Mouse (Mus musculus) limb, embryonic 14.5 days (tissue): Measurements from ENCODE around the gene Dkc1. TPM values are rescaled to one million over a fixed set of nuclear protein-coding genes. Genes with fewer than 3 reads are reported as not detected.

Experiments
- ATAC-seq: fragments of 200-750 bp; cut with Nextera tagmentation; 2 replicates; pipeline ENCODE4 v1.8.0; 2017; ENCODE audit warnings: low read depth, moderate number of reproducible peaks, moderate TSS enrichment; ENCODE audit not compliant: low FRiP score
- DNase-seq: peaks from one replicate; pipeline ENCODE4 v3.0.0-alpha.2; 2015; ENCODE audit warnings: low spot score
- H3K27ac ChIP-seq: fragments of 300-500 bp; sonication (generic); replicated peaks from 2 replicates; pipeline ENCODE4 v1.5.1; 2014; ENCODE audit warnings: low read depth, mild to moderate bottlenecking, low read length, moderate library complexity, mixed read lengths
- H3K27me3 ChIP-seq: fragments of 300-500 bp; sonication (generic); 2 replicates; pipeline ENCODE4 v1.6.1; 2014; ENCODE audit warnings: low read length, mixed read lengths; ENCODE audit not compliant: control insufficient read depth, insufficient read depth
- H3K36me3 ChIP-seq: fragments of 300-500 bp; sonication (generic); 2 replicates; pipeline ENCODE4 v1.6.1; 2014; ENCODE audit warnings: mild to moderate bottlenecking, low read length, moderate library complexity, mixed read lengths; ENCODE audit not compliant: control insufficient read depth, insufficient read depth
- H3K4me1 ChIP-seq: fragments of 300-500 bp; sonication (generic); 2 replicates; pipeline ENCODE4 v1.6.1; 2014; ENCODE audit warnings: antibody characterized with exemption, low read length, mixed read lengths; ENCODE audit not compliant: control insufficient read depth, insufficient read depth
- H3K4me2 ChIP-seq: fragments of 300-500 bp; sonication (generic); replicated peaks from 2 replicates; pipeline ENCODE4 v1.6.1; 2014; ENCODE audit warnings: low read depth, mild to moderate bottlenecking, low read length, moderate library complexity; ENCODE audit not compliant: severe bottlenecking
- H3K4me3 ChIP-seq: fragments of 300-500 bp; sonication (generic); replicated peaks from 2 replicates; pipeline ENCODE4 v1.5.1; 2014; ENCODE audit warnings: low read length
- H3K9ac ChIP-seq: fragments of 300-500 bp; sonication (generic); 2 replicates; pipeline ENCODE4 v1.6.1; 2014; ENCODE audit warnings: mild to moderate bottlenecking, low read depth, low read length, moderate library complexity; ENCODE audit not compliant: severe bottlenecking
- H3K9me3 ChIP-seq: fragments of 300-500 bp; sonication (generic); 2 replicates; pipeline ENCODE4 v1.6.1; 2016; ENCODE audit warnings: low read length; ENCODE audit not compliant: control insufficient read depth
- POLR2A ChIP-seq: fragments of 200-500 bp; IDR thresholded peaks from 2 replicates; pipeline ENCODE4 v1.8.0; 2012; ENCODE audit warnings: inconsistent platforms, mild to moderate bottlenecking, moderate library complexity, borderline replicate concordance; ENCODE audit not compliant: insufficient read depth, insufficient read length; ENCODE audit errors: extremely low read depth
- WGBS: fragments of 180-500 bp; shearing (Covaris S2); extraction: QIAGEN DNeasy Blood & Tissue Kit; methylation state at CpG from one replicate; pipeline ENCODE4 v1.1.7; 2014; 5-methylcytosine and 5-hydroxymethylcytosine counted together
- polyA plus RNA-seq, 2 experiments: library from polyadenylated mRNA; depleted of rRNA in 1 of 2; stranded (reverse) in 1 of 2; unstranded in 1 of 2; fragments of >200 nt; fragmentation: Nextera tagmentation in 1 of 2; extraction: Ambion mirVana in 1 of 2; gene quantifications; 2 replicates each; pipeline versions ENCODE4 v1.2.1 to v1.2.3; 2012 to 2014

Dkc1 gene
- polyA plus RNA-seq (2012; rRNA removed) = 40.3 and 77.7 TPM in 2 replicates
- 116 and 118 TPM in 2 replicates for polyA plus RNA-seq (2014; fragmentation: Nextera tagmentation; extraction: Ambion mirVana)

GRCm38 (mm10) chrX:75095369-75096162 lies at the start of gene Dkc1:
Gene Dkc1 (plus strand): TSS chrX:75095854.
- peak within 1 kb of the TSS; percentile 63 for H3K9ac ChIP-seq
- H3K27ac ChIP-seq = peak within 1 kb of the TSS; percentile 75
- no peaks in the 10 kb centered on the region for H3K27me3 ChIP-seq
- peak; percentile 97 for ATAC-seq
- H3K4me3 ChIP-seq = peak within 1 kb of the TSS; percentile 53
- H3K4me2 ChIP-seq = peak within 1 kb of the TSS; percentile 53
- H3K9me3 ChIP-seq = no peaks in the 10 kb centered on the region
- DNase-seq = peak; percentile 95
- TF ChIP-seq POLR2A = peak; percentile 68; the same call in 1 of the 2 replicates
- H3K36me3 ChIP-seq = peaks cover 15% of the 10 kb centered on the region
- WGBS = 23% methylated on average over 29 of the region's 29 CpGs
- H3K4me1 ChIP-seq = no peaks in the 10 kb centered on the region

- no peak overlapping the region for H3K27ac ChIP-seq
- H3K4me1 ChIP-seq = peaks cover 3% of the 10 kb centered on the region; the same call in 1 of the 2 replicates
- H3K36me3 ChIP-seq = no peaks in the 10 kb centered on the region
- H3K4me3 ChIP-seq = no peak overlapping the region
- no peak overlapping the region for H3K9ac ChIP-seq
- no peaks in the 10 kb centered on the region for H3K27me3 ChIP-seq
- WGBS = 74% methylated on average over 1 of the region's 1 CpGs
- ATAC-seq = no peak
- no peak for TF ChIP-seq POLR2A
- no peak for DNase-seq
- no peak overlapping the region for H3K4me2 ChIP-seq
- no peaks in the 10 kb centered on the region for H3K9me3 ChIP-seq
Measured at GRCm38 (mm10) chrX:75045931-75046330, 49.7 kb upstream of the Dkc1 start.

GRCm38 (mm10) chrX:75046921-75047635 lies 48.6 kb upstream of the Dkc1 start:
- Histone ChIP-seq H3K9me3 (no peaks in the 10 kb centered on the region), H3K4me2 (no peak overlapping the region), H3K27ac (no peak overlapping the region), H3K36me3 (no peaks in the 10 kb centered on the region), H3K4me3 (no peak overlapping the region), H3K9ac (no peak overlapping the region), H3K27me3 (no peaks in the 10 kb centered on the region), H3K4me1 (peaks cover 3% of the 10 kb centered on the region; the same call in 1 of the 2 replicates)
- DNase-seq (peak; percentile 33), ATAC-seq (no peak)
- WGBS = 41% methylated on average over 3 of the region's 3 CpGs
- TF ChIP-seq POLR2A = no peak

DNA sequence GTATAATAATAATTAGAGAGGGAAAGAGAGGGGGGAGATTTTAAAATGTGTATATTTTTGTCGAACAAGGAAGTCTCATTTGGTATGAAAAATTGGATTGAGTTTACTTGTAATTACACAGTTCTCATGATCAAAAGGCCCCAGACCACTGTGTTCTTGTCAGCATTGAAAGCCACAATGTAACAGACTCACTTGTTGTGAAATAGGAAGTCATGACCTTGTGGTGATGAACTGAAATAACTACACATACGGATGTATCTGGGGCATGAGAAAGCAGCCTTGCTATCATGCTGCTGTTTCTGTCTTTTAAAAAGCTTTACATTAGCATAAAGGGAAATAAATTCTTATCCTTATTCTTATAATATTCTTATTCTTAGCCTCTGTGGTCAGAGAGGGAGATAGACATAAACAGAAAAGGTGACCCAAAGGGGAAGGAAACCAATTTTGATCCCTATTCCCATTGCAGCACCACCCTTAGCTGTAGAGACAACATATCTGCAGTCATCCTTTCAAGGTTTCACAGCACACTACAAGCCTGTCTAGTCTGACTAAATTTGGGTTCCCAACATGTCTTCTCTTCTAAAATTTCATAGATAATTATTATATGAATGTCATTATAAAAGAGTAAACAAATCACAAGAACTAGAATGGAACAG lies 39.4 kb upstream of the Dkc1 start:
- Histone ChIP-seq H3K4me2 (no peak overlapping the region), H3K4me3 (no peak overlapping the region), H3K36me3 (no peaks in the 10 kb centered on the region), H3K27me3 (no peaks in the 10 kb centered on the region), H3K9ac (no peak overlapping the region), H3K27ac (no peak overlapping the region), H3K9me3 (no peaks in the 10 kb centered on the region), H3K4me1 (no peaks in the 10 kb centered on the region)
- 84% methylated on average over 2 of the region's 2 CpGs for WGBS
- no peak for DNase-seq
- no peak for ATAC-seq
- TF ChIP-seq POLR2A = no peak

- no peak for TF ChIP-seq POLR2A
- Histone ChIP-seq H3K9me3 (no peaks in the 10 kb centered on the region), H3K4me3 (no peak overlapping the region), H3K9ac (no peak overlapping the region), H3K4me2 (no peak overlapping the region), H3K36me3 (no peaks in the 10 kb centered on the region), H3K27ac (no peak overlapping the region), H3K4me1 (no peaks in the 10 kb centered on the region), H3K27me3 (no peaks in the 10 kb centered on the region)
- DNase-seq = no peak
- WGBS = 48% methylated on average over 2 of the region's 2 CpGs
- ATAC-seq = no peak
Measured at GRCm38 (mm10) chrX:75082351-75082750, 13.3 kb upstream of the Dkc1 start.
